Mouse (Mus musculus) stomach, postnatal 0 days (tissue): Measurements from ENCODE around the gene Dhrs7b.

ENCODE experiments used
- CTCF ChIP-seq: IDR thresholded peaks from 2 replicates; pipeline ENCODE4 v1.5.1; 2016; ENCODE audit warnings: antibody characterized with exemption, low read depth, mild to moderate bottlenecking, moderate library complexity
- EP300 ChIP-seq: optimal IDR thresholded peaks from 2 replicates; pipeline ENCODE3; 2016; ENCODE audit warnings: antibody characterized with exemption

DNA sequence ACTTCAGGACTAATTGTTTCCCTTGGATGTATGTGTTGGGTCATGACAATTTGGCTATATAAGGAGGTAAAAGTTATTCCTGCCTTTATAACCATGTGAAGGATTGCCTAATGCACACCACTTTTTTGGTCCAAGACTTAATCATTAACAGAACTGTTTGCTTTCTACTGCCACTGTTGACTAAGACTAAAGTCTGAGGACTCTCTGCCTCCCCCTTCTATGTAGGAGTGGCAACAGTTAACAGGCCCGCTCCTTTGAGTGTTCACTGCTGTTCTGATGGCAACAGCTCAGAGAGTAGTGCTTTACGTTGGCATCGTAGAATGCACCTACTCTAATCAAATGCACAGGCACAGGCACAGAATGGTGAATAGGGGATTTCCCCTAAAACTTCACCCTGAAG, 5.2 kb upstream of the Dhrs7b start:
- TF ChIP-seq CTCF (0 out of 2 replicates have a peak, but pooled peaks have one; percentile 11), EP300 (no peak)
